Mouse (Mus musculus): ENCODE measurements around the gene Clptm1. TPM values are rescaled to one million over a fixed set of nuclear protein-coding genes. Genes with fewer than 3 reads are reported as not detected.
A peak's percentile ranks its signal among the peaks of the same experiment; 100 is the strongest.

Clptm1 gene
- polyA plus RNA-seq, 1 experiment: 158 TPM

- Histone ChIP-seq H3K4me3 (replicated peaks; ENCODE audit: insufficient read depth, low read depth, low read length) (no peak overlapping the region), H3K27ac (ENCODE audit: insufficient read depth, low read length) (no peak overlapping the region), H3K27me3 (ENCODE audit: control insufficient read depth, insufficient read depth, low read length) (no peaks in the 10 kb centered on the region), H3K4me1 (ENCODE audit: control insufficient read depth, insufficient read depth, low read length) (0 out of 2 replicates have a peak, but pooled peaks cover 4% of the 10 kb centered on the region)
- WGBS: 96% methylated on average over 34 of the region's 34 CpGs
- DNase-seq: no peak
- TF ChIP-seq CTCF (IDR thresholded peaks at IDR 0.05; ENCODE audit: borderline replicate concordance, insufficient read depth, low read depth, low read length) (no peak), POLR2A (IDR thresholded peaks at IDR 0.05; ENCODE audit: borderline replicate concordance, insufficient read depth, low read length) (no peak)
Measured at GRCm38 (mm10) chr7:19696336-19696873, 31.6 kb upstream of the Clptm1 start.

- no peak overlapping the region for H3K4me3 ChIP-seq (replicated peaks; ENCODE audit: insufficient read depth, low read depth, low read length)
- DNase-seq: no peak
- 83% methylated on average over 6 of the region's 6 CpGs for WGBS
- TF ChIP-seq CTCF (IDR thresholded peaks at IDR 0.05; ENCODE audit: borderline replicate concordance, insufficient read depth, low read depth, low read length): no peak
- TF ChIP-seq POLR2A (IDR thresholded peaks at IDR 0.05; ENCODE audit: borderline replicate concordance, insufficient read depth, low read length): no peak
- no peak overlapping the region for H3K27ac ChIP-seq (ENCODE audit: insufficient read depth, low read length)
- H3K4me1 ChIP-seq (ENCODE audit: control insufficient read depth, insufficient read depth, low read length): 0 out of 2 replicates have a peak, but pooled peaks cover 4% of the 10 kb centered on the region
- no peaks in the 10 kb centered on the region for H3K27me3 ChIP-seq (ENCODE audit: control insufficient read depth, insufficient read depth, low read length)
Measured at GRCm38 (mm10) chr7:19695881-19696280, 31.0 kb upstream of the Clptm1 start.

- Histone ChIP-seq H3K27ac (ENCODE audit: insufficient read depth, low read length) (no peak overlapping the region), H3K4me3 (replicated peaks; ENCODE audit: insufficient read depth, low read depth, low read length) (no peak overlapping the region), H3K27me3 (ENCODE audit: control insufficient read depth, insufficient read depth, low read length) (no peaks in the 10 kb centered on the region), H3K4me1 (ENCODE audit: control insufficient read depth, insufficient read depth, low read length) (0 out of 2 replicates have a peak, but pooled peaks cover 4% of the 10 kb centered on the region)
- TF ChIP-seq CTCF (IDR thresholded peaks at IDR 0.05; ENCODE audit: borderline replicate concordance, insufficient read depth, low read depth, low read length) (no peak), POLR2A (IDR thresholded peaks at IDR 0.05; ENCODE audit: borderline replicate concordance, insufficient read depth, low read length) (no peak)
- DNase-seq: no peak
- 68% methylated on average over 8 of the region's 8 CpGs for WGBS
Measured at GRCm38 (mm10) chr7:19695213-19695594, 30.4 kb upstream of the Clptm1 start.

GRCm38 (mm10) chr7:19694336-19695212, 29.7 kb upstream of the Clptm1 start:
- 72% methylated on average over 10 of the region's 10 CpGs for WGBS
- Histone ChIP-seq H3K4me3 (replicated peaks; ENCODE audit: insufficient read depth, low read depth, low read length) (no peak overlapping the region), H3K27me3 (ENCODE audit: control insufficient read depth, insufficient read depth, low read length) (no peaks in the 10 kb centered on the region), H3K27ac (ENCODE audit: insufficient read depth, low read length) (no peak overlapping the region), H3K4me1 (ENCODE audit: control insufficient read depth, insufficient read depth, low read length) (0 out of 2 replicates have a peak, but pooled peaks cover 4% of the 10 kb centered on the region)
- TF ChIP-seq POLR2A (IDR thresholded peaks at IDR 0.05; ENCODE audit: borderline replicate concordance, insufficient read depth, low read length) (no peak), CTCF (IDR thresholded peaks at IDR 0.05; ENCODE audit: borderline replicate concordance, insufficient read depth, low read depth, low read length) (no peak)
- peak in 1 of 2 experiments; percentile 32 for DNase-seq

DNA sequence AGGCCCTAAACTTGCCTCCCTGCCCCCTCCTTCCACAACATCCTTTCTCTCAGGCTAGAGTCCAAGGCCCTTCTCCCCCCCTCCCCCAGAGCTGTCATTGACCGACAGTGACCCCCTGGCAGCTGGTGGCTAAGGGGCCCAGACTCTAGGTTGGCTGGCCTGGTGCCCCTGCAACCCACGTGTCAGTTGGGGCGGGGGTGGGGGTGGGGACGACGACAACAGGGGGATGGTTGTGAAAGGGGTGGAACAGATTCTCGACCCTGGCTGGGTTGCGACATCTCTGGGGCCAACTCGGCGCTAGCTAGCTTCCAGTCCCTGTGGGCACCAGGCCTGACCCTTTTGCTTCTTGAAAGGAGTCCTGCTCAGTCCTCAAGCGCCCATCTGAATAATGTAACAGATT, 28.6 kb upstream of the Clptm1 start:
- Histone ChIP-seq H3K27ac (ENCODE audit: insufficient read depth, low read length) (no peak overlapping the region), H3K4me3 (replicated peaks; ENCODE audit: insufficient read depth, low read depth, low read length) (no peak overlapping the region), H3K4me1 (ENCODE audit: control insufficient read depth, insufficient read depth, low read length) (0 out of 2 replicates have a peak, but pooled peaks cover 2% of the 10 kb centered on the region), H3K27me3 (ENCODE audit: control insufficient read depth, insufficient read depth, low read length) (no peaks in the 10 kb centered on the region)
- TF ChIP-seq POLR2A (IDR thresholded peaks at IDR 0.05; ENCODE audit: borderline replicate concordance, insufficient read depth, low read length) (no peak), CTCF (IDR thresholded peaks at IDR 0.05; ENCODE audit: borderline replicate concordance, insufficient read depth, low read depth, low read length) (no peak)
- peak; percentile 25 to 51 for DNase-seq
- WGBS: 26% methylated on average over 10 of the region's 10 CpGs

GRCm38 (mm10) chr7:19691873-19692865, 27.3 kb upstream of the Clptm1 start, which contains the start of gene Apoc1:
Gene Apoc1 (minus strand): TSS chr7:19692660.
- Histone ChIP-seq H3K4me3 (replicated peaks; ENCODE audit: insufficient read depth, low read depth, low read length) (no peak within 1 kb of the TSS), H3K27me3 (ENCODE audit: control insufficient read depth, insufficient read depth, low read length) (no peaks in the 10 kb centered on the region), H3K4me1 (ENCODE audit: control insufficient read depth, insufficient read depth, low read length) (no peaks in the 10 kb centered on the region), H3K27ac (ENCODE audit: insufficient read depth, low read length) (no peak within 1 kb of the TSS)
- no peak for TF ChIP-seq CTCF (IDR thresholded peaks at IDR 0.05; ENCODE audit: borderline replicate concordance, insufficient read depth, low read depth, low read length)
- TF ChIP-seq POLR2A (IDR thresholded peaks at IDR 0.05; ENCODE audit: borderline replicate concordance, insufficient read depth, low read length): no peak
- 60% methylated on average over 28 of the region's 28 CpGs for WGBS
- no peak for DNase-seq

- TF ChIP-seq POLR2A (IDR thresholded peaks at IDR 0.05; ENCODE audit: borderline replicate concordance, insufficient read depth, low read length): no peak
- no peak for TF ChIP-seq CTCF (IDR thresholded peaks at IDR 0.05; ENCODE audit: borderline replicate concordance, insufficient read depth, low read depth, low read length)
- 67% methylated on average over 6 of the region's 6 CpGs for WGBS
- DNase-seq: no peak
- Histone ChIP-seq H3K27me3 (ENCODE audit: control insufficient read depth, insufficient read depth, low read length) (no peaks in the 10 kb centered on the region), H3K4me3 (replicated peaks; ENCODE audit: insufficient read depth, low read depth, low read length) (no peak overlapping the region), H3K27ac (ENCODE audit: insufficient read depth, low read length) (no peak overlapping the region), H3K4me1 (ENCODE audit: control insufficient read depth, insufficient read depth, low read length) (no peaks in the 10 kb centered on the region)
Measured at GRCm38 (mm10) chr7:19691434-19691833, 26.6 kb upstream of the Clptm1 start.

Data from cerebellum, adult 2 months (tissue).